Mouse (Mus musculus) heart, embryonic 14.5 days (tissue): ENCODE measurements at regions not wholly inside any gene's neighbourhood (a gene's known extent, or its start where the extent isn't known, plus 50 kb on each side); places are given as distances from the start of the nearest gene placed in this dataset.

Source experiments
- ATAC-seq: fragments of 200-750 bp; cut with Nextera tagmentation; 2 replicates; pipeline ENCODE4 v1.8.0; 2017; ENCODE audit warnings: low read depth, moderate TSS enrichment; ENCODE audit not compliant: insufficient number of reproducible peaks, insufficient read depth, low FRiP score
- H3K27ac ChIP-seq, 2 experiments: fragments of 200-500 bp in 1 of 2; fragments of 300-500 bp in 1 of 2; sonication (generic) in 1 of 2; replicated peaks in 1 of 2; 2 replicates each; pipeline ENCODE4 v1.5.1; 2012 to 2014; ENCODE audit warnings: low read depth in 2 of 2, low read length in 2 of 2, control low read depth in 1 of 2, mild to moderate bottlenecking in 1 of 2, mixed read lengths in 1 of 2; ENCODE audit not compliant: control insufficient read depth in 1 of 2, insufficient read depth in 1 of 2
- H3K27me3 ChIP-seq: fragments of 300-500 bp; sonication (generic); 2 replicates; pipeline ENCODE4 v1.6.1; 2014; ENCODE audit warnings: mild to moderate bottlenecking, low read length, control low read depth; ENCODE audit not compliant: control insufficient read depth, insufficient read depth
- H3K36me3 ChIP-seq: fragments of 300-500 bp; sonication (generic); 2 replicates; pipeline ENCODE4 v1.6.1; 2014; ENCODE audit warnings: mild to moderate bottlenecking, control low read depth, low read length, mixed read lengths; ENCODE audit not compliant: control insufficient read depth, insufficient read depth
- H3K4me1 ChIP-seq, 2 experiments: fragments of 200-500 bp in 1 of 2; fragments of 300-500 bp in 1 of 2; sonication (generic) in 1 of 2; 2 replicates each; pipeline ENCODE4 v1.6.1; 2012 to 2014; ENCODE audit warnings: low read length in 2 of 2, control low read depth in 1 of 2, mixed read lengths in 1 of 2; ENCODE audit not compliant: control insufficient read depth in 2 of 2, insufficient read depth in 2 of 2
- H3K4me2 ChIP-seq: fragments of 300-500 bp; sonication (generic); 2 replicates; pipeline ENCODE4 v1.6.1; 2014; ENCODE audit warnings: mild to moderate bottlenecking, low read length
- H3K4me3 ChIP-seq, 2 experiments: fragments of 200-500 bp in 1 of 2; fragments of 300-500 bp in 1 of 2; sonication (generic) in 1 of 2; 2 replicates each; pipeline ENCODE4 v1.5.1; 2012 to 2014; ENCODE audit warnings: low read length in 2 of 2, mild to moderate bottlenecking in 2 of 2, control low read depth in 1 of 2, low read depth in 1 of 2, moderate library complexity in 1 of 2; ENCODE audit not compliant: control insufficient read depth in 1 of 2, insufficient read depth in 1 of 2
- H3K9ac ChIP-seq: fragments of 300-500 bp; sonication (generic); 2 replicates; pipeline ENCODE4 v1.6.1; 2014; ENCODE audit warnings: mild to moderate bottlenecking, low read length
- H3K9me3 ChIP-seq: fragments of 300-500 bp; sonication (generic); 2 replicates; pipeline ENCODE4 v1.6.1; 2016; ENCODE audit warnings: low read length, control low read depth; ENCODE audit not compliant: control insufficient read depth
- WGBS: fragments of 180-500 bp; shearing (Covaris S2); extraction: QIAGEN DNeasy Blood & Tissue Kit; methylation state at CpG from one replicate; pipeline ENCODE4 v1.1.7; 2014; 5-methylcytosine and 5-hydroxymethylcytosine counted together

DNA sequence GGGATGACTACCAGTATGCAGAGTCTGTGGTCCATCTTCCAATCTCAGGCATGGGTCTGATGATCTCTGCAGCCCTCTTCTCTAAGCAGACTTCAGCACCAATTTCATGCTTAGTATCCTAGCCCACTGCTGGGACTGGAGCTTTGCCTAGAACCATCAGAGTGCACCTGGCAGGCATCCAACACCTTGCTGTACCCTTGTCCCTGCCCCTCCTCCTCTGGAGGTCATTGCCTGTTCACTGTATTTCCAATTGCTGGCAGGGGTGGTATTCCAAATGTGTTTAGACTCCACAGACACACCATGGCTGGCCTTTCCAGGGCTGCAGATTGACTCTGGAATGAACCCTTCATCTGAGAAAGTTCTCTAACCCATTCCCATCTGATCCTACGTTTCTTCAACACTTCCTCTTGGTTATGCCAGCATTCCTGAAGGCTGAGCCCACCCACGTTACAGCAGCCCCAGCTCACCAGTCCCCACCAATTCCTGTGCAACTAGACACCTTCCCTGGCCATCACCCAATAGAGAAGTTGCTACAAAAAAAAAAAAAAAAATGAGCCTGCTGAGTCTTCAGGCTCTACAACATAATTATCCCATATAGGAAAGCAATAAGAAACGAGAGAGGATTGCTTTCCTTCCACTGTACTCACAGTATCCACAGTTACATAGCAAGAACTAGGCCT lies 232.1 kb downstream of the Pax3 start:
- WGBS = 28% methylated on average over 3 of the region's 3 CpGs
- H3K9me3 ChIP-seq = no peaks in the 10 kb centered on the region
- no peaks in the 10 kb centered on the region for H3K27me3 ChIP-seq
- H3K27ac ChIP-seq = peak overlapping the region; percentile 10 to 49; a peak in 3 of 4 replicates
- peaks cover 7 to 8% of the 10 kb centered on the region in 2 experiments for H3K4me1 ChIP-seq
- H3K36me3 ChIP-seq = no peaks in the 10 kb centered on the region
- no peak overlapping the region for H3K4me2 ChIP-seq
- ATAC-seq = no peak
- no peak overlapping the region for H3K9ac ChIP-seq
- H3K4me3 ChIP-seq = no peak overlapping the region

DNA sequence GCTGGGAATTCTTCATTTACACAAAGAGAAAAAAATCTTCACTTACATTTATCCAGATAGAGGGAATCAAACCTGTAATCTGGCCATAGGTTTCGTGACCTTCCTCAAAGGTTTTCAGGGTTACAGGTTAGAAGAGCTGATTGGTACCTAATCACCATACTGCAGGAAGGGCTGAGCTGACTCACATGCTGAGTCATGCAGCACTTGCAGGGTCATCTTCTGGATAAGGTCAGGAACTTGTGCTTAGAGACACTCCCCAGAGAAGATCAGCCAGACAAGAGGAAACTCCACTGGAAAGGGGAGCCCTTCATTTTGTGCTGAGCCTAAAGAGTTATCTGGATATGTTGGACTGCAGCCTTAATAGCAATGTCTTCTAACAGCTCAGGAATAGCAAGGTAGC lies 237.6 kb downstream of the Pax3 start:
- no peak overlapping the region for H3K27ac ChIP-seq
- no peaks in the 10 kb centered on the region for H3K27me3 ChIP-seq
- no peaks in the 10 kb centered on the region for H3K4me1 ChIP-seq
- no peaks in the 10 kb centered on the region for H3K9me3 ChIP-seq
- H3K9ac ChIP-seq = no peak overlapping the region
- 83% methylated on average over 1 of the region's 1 CpGs for WGBS
- H3K4me3 ChIP-seq = no peak overlapping the region
- no peaks in the 10 kb centered on the region for H3K36me3 ChIP-seq
- ATAC-seq = no peak
- no peak overlapping the region for H3K4me2 ChIP-seq

DNA sequence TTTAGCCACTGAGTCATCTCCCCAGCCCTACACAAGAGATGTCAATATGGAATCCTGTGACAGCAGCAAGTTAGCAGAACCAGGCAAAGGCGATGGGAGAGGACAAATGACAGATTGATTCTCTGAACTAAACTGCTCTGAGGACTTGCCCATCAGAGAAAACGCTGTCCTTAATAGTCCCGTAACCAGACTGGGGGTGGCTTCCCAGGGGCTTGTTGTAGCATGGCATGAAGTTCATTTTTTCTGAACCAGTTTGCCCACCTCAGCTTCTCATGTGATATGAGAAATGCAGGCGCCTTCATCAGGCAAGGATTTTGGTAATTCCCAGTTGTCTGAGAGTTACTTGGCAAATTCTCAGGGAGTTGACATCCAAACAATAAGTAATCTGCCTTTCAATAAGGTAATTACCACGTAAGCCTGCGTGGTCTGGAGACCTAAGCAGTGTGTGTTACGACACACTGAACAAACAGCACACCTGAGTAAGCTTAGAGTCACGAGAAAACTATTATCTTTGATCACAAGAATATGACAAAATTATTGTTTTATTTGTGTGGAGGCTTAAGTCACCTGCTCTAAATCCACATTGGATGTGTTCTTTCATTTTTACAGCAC lies 239.7 kb downstream of the Pax3 start:
- Histone ChIP-seq H3K9me3 (no peaks in the 10 kb centered on the region), H3K4me3 (no peak overlapping the region), H3K27me3 (no peaks in the 10 kb centered on the region), H3K4me2 (no peak overlapping the region), H3K27ac (no peak overlapping the region), H3K36me3 (no peaks in the 10 kb centered on the region), H3K9ac (no peak overlapping the region), H3K4me1 (no peaks in the 10 kb centered on the region)
- WGBS = 75% methylated on average over 8 of the region's 8 CpGs
- no peak for ATAC-seq

DNA sequence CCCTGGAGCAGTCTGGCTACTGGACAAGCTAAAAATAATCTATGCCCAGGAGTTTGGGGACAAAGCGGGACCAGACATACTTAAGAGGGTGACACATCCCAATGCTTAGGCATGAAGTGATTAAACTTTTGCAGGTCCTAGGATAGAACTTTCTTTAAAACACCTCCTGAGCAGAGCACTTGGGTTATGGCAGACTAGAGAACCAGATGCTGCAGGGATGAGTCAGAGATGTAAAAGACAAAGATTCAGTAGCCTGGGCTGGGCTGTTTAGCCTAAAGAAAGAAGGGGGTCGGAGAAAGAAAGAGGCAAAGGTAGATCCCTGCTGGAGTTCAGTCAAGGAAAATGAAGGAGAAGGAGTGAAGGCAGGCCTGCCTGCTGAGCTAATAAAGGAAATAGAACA lies 249.0 kb downstream of the Pax3 start:
- H3K27me3 ChIP-seq = no peaks in the 10 kb centered on the region
- H3K9ac ChIP-seq = no peak overlapping the region
- peaks cover 0 to 5% of the 10 kb centered on the region in 2 experiments; a peak in 2 of 4 replicates for H3K4me1 ChIP-seq
- 48% methylated on average over 2 of the region's 2 CpGs for WGBS
- no peak overlapping the region for H3K4me2 ChIP-seq
- no peak overlapping the region for H3K27ac ChIP-seq
- H3K36me3 ChIP-seq = no peaks in the 10 kb centered on the region
- ATAC-seq = no peak
- H3K9me3 ChIP-seq = no peaks in the 10 kb centered on the region
- H3K4me3 ChIP-seq = no peak overlapping the region

DNA sequence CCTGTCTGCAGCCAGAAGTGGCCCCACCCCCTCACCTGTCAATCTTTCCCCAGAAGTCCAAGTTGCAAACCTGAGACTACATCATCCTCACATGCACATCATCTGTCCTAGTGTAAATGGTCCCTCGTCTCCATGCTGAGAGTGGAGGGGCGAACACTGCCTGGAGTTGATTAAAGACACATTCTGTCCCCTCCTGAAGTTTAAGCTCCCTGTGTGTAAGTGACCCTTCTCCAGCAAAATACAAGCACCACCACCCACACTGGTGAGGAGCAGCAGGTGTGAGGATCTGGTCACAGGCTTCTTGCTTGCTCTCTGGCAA lies 252.6 kb downstream of the Pax3 start:
- no peak overlapping the region for H3K4me2 ChIP-seq
- no peak overlapping the region for H3K9ac ChIP-seq
- H3K4me1 ChIP-seq = peaks cover 0 to 5% of the 10 kb centered on the region in 2 experiments; a peak in 2 of 4 replicates
- no peaks in the 10 kb centered on the region for H3K27me3 ChIP-seq
- H3K9me3 ChIP-seq = no peaks in the 10 kb centered on the region
- 69% methylated on average over 2 of the region's 2 CpGs for WGBS
- H3K4me3 ChIP-seq = no peak overlapping the region
- no peak overlapping the region for H3K27ac ChIP-seq
- H3K36me3 ChIP-seq = no peaks in the 10 kb centered on the region
- ATAC-seq = no peak

DNA sequence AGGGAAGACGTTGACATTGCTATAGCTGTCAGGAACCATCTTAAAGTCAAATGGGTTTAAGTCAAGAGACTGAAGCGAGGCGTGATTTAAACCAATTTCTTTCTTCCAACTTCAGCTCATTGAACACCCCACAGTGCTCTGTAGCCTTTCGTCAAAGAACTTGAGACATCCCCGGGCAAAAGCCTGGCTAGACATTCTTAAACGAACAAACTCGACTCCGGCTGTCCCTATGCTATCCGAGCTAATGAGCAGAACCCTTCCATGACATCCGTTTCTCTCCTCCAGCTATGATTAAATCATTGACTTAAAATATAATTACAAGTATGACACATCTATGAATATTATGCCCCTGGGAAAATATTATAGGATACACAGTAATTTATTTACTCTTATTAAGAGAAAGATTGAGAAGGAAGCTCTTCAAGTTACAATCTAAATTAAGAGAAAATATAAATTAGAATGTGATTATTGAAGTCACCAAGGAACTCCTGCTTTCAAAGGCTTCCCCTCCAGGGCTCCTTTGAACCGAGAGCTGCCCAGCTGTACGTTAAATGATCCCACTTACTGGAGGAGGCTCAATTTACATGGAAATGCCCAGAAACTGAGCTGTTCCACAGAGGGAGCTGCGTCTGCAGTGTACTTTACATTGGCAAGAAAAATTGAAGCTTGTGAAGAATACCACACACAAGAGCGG lies 253.2 kb downstream of the Pax3 start:
- Histone ChIP-seq H3K4me1 (peaks cover 0 to 5% of the 10 kb centered on the region in 2 experiments; a peak in 2 of 4 replicates), H3K27me3 (no peaks in the 10 kb centered on the region), H3K4me3 (no peak overlapping the region), H3K36me3 (no peaks in the 10 kb centered on the region), H3K27ac (no peak overlapping the region), H3K9me3 (no peaks in the 10 kb centered on the region), H3K4me2 (no peak overlapping the region), H3K9ac (no peak overlapping the region)
- 71% methylated on average over 14 of the region's 14 CpGs for WGBS
- no peak for ATAC-seq

DNA sequence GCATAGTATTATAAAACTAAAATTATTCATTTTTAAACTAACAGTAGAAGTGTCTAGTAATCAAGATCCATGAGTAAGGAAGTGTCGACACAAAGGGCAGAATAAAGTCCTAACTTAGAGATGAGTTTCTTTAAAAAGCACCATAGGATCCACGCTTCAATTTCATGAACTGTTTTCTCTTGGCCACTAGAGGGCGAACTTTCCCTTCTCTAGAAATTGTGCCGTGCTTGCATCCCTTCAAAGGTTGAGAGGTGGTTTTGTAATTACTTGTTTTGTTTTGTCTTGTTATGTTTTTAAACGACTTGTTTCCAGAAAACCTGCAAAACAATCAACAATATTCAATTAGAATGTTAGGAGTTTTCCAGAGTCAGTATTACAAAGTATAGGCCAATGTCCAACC lies 253.8 kb downstream of the Pax3 start:
- H3K27ac ChIP-seq = no peak overlapping the region
- H3K4me2 ChIP-seq = no peak overlapping the region
- no peak for ATAC-seq
- H3K27me3 ChIP-seq = no peaks in the 10 kb centered on the region
- no peaks in the 10 kb centered on the region for H3K9me3 ChIP-seq
- H3K4me1 ChIP-seq = peaks cover 0 to 5% of the 10 kb centered on the region in 2 experiments; a peak in 2 of 4 replicates
- WGBS = 3% methylated on average over 5 of the region's 5 CpGs
- H3K9ac ChIP-seq = no peak overlapping the region
- H3K36me3 ChIP-seq = no peaks in the 10 kb centered on the region
- no peak overlapping the region for H3K4me3 ChIP-seq
